Mouse (Mus musculus) hindbrain, embryonic 14.5 days (tissue): ENCODE data around the gene Fat3. TPM values are rescaled to one million over a fixed set of nuclear protein-coding genes. Genes with fewer than 3 reads are reported as not detected.

Source experiments
- ATAC-seq: fragments of 200-750 bp; cut with Nextera tagmentation; 2 replicates; pipeline ENCODE4 v1.8.0; 2017; ENCODE audit warnings: moderate number of reproducible peaks, mild to moderate bottlenecking, moderate TSS enrichment, moderate library complexity; ENCODE audit not compliant: low FRiP score
- DNase-seq: peaks from one replicate; pipeline ENCODE4 v3.0.0-alpha.2; 2015; ENCODE audit warnings: low spot score
- H3K27ac ChIP-seq: fragments of 300-500 bp; sonication (generic); 2 replicates; pipeline ENCODE4 v1.5.1; 2014; ENCODE audit warnings: mild to moderate bottlenecking, moderate library complexity
- H3K27me3 ChIP-seq: fragments of 300-500 bp; sonication (generic); 2 replicates; pipeline ENCODE4 v1.6.1; 2014; ENCODE audit warnings: mild to moderate bottlenecking, low read length, mixed read lengths; ENCODE audit not compliant: control insufficient read depth, insufficient read depth
- H3K36me3 ChIP-seq: fragments of 300-500 bp; sonication (generic); replicated peaks from 2 replicates; pipeline ENCODE4 v1.6.1; 2014; ENCODE audit not compliant: control insufficient read depth, insufficient read depth
- H3K4me1 ChIP-seq: fragments of 300-500 bp; sonication (generic); replicated peaks from 2 replicates; pipeline ENCODE4 v1.6.1; 2014; ENCODE audit warnings: antibody characterized with exemption, low read length, mixed read lengths; ENCODE audit not compliant: control insufficient read depth, insufficient read depth
- H3K4me2 ChIP-seq: fragments of 300-500 bp; sonication (generic); replicated peaks from 2 replicates; pipeline ENCODE4 v1.6.1; 2014; ENCODE audit warnings: mild to moderate bottlenecking, moderate library complexity
- H3K4me3 ChIP-seq: fragments of 300-500 bp; sonication (generic); replicated peaks from 2 replicates; pipeline ENCODE4 v1.5.1; 2014; ENCODE audit warnings: mild to moderate bottlenecking, low read length
- H3K9ac ChIP-seq: fragments of 300-500 bp; sonication (generic); 2 replicates; pipeline ENCODE4 v1.6.1; 2014
- H3K9me3 ChIP-seq: fragments of 300-500 bp; sonication (generic); 2 replicates; pipeline ENCODE4 v1.6.1; 2016; ENCODE audit warnings: low read length; ENCODE audit not compliant: control insufficient read depth
- WGBS: fragments of 180-500 bp; shearing (Covaris S2); extraction: QIAGEN DNeasy Blood & Tissue Kit; methylation state at CpG from one replicate; pipeline ENCODE4 v1.1.7; 2014; 5-methylcytosine and 5-hydroxymethylcytosine counted together
- polyA plus RNA-seq: library from polyadenylated mRNA; unstranded; fragments of >200 nt; fragmentation: Nextera tagmentation; extraction: Ambion mirVana; gene quantifications from 2 replicates; pipeline ENCODE4 v1.2.1, GENCODE M21; 2014

The Fat3 gene
- polyA plus RNA-seq, 1 experiment from 2014 or later: 18.7 TPM

DNA sequence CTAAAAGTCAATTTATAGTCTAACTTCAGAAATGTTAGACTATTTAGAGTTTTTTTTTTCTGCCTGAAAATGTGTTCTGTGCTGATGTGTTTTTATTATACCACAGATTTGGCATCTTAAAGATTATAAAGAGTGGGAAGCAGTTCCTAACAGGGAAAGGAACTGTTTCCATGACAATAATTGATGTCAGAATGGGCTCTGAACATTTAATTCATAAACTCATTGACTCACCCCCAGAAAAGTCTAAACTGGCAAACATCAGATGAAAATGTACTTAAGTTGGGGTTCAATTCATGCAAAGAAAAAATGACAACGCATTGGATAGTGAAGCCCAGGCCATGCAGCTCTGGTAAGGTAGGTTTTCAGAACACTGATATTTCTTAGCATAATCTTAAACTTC is 193.3 kb downstream of the Fat3 start:
- WGBS: 100% methylated on average over 1 of the region's 1 CpGs
- Histone ChIP-seq H3K4me2 (no peak overlapping the region), H3K27me3 (no peaks in the 10 kb centered on the region), H3K9ac (no peak overlapping the region), H3K27ac (no peak overlapping the region), H3K9me3 (no peaks in the 10 kb centered on the region), H3K4me3 (no peak overlapping the region), H3K36me3 (no peaks in the 10 kb centered on the region), H3K4me1 (peaks cover 35% of the 10 kb centered on the region)
- no peak for ATAC-seq
- no peak for DNase-seq

DNA sequence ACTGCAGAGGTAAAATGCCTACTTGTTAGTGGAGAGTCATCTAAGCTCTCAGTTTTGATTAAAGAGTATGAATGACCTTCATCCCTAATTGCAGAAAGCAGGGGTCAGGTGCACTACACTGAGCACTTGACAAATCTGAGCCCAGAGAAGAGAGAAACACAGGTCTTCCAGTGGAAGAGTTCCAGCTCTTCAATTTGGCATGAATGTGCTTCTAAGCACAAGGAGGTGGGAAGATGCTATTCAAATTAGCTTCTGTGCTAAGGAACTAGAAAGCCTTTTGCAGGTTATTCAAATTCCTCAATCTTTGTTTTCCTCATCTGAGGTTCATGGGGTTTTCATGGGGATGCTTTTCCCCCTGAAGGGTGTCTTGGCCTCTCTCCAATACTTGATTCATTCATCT is 194.9 kb downstream of the Fat3 start:
- Histone ChIP-seq H3K9me3 (no peaks in the 10 kb centered on the region), H3K9ac (no peak overlapping the region), H3K36me3 (no peaks in the 10 kb centered on the region), H3K27ac (no peak overlapping the region), H3K4me2 (no peak overlapping the region), H3K4me3 (no peak overlapping the region), H3K4me1 (peaks cover 30% of the 10 kb centered on the region), H3K27me3 (no peaks in the 10 kb centered on the region)
- DNase-seq (no peak), ATAC-seq (no peak)

DNA sequence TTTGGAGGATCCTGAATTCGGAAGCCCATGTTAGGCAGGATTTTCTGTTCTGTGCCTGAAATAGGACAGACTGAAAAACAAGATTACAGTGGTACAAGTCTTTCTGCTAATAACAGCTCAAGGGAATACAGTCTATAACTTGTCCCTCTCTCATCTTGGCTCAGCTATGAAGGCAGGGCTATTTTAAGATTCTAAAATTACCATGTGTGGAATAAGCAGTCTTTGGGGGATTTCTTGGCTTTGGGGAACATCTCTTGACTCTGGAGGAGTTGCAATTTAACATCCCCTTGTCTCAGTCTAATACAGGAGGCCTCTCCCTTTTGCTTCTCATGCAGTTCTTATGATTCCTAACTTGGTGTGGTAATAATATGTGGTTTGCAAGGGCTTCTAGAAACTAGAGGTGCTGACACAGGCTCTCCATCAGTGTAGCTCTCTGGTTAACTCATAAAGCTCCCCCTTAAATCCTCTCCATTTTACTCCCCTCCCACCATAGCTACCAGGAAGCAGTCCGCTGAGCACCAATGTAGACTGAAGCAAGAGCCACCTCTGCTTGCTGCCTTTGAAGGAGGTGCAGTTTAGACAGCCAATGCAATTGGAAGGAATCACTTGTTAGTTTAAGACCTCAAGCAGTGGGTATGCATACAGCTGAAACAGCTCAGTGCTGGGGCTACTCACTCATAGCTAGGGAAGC is 195.5 kb downstream of the Fat3 start:
- WGBS: 91% methylated on average over 2 of the region's 2 CpGs
- DNase-seq (no peak), ATAC-seq (no peak)
- Histone ChIP-seq H3K9ac (no peak overlapping the region), H3K36me3 (no peaks in the 10 kb centered on the region), H3K27me3 (no peaks in the 10 kb centered on the region), H3K4me3 (no peak overlapping the region), H3K9me3 (no peaks in the 10 kb centered on the region), H3K4me2 (no peak overlapping the region), H3K27ac (no peak overlapping the region), H3K4me1 (peaks cover 24% of the 10 kb centered on the region)

DNA sequence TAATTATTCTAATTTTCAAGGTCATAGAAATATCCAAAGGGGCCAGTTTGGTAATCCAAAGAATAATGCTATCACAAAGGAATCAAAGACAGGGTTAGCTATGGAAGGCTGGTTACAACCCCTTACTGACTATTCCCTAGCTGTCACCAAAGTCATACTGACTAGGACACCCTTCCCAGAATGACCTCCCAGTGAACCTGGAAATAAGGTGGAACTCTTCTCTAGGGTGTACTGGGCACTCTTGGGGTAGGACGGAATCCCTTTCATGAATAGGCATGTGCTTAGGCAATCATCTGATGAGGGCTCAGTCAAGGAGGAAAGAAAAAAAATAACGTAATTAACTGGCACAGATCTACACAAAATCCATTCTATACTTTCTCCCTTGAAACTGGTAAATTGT is 196.1 kb downstream of the Fat3 start:
- 52% methylated on average over 2 of the region's 2 CpGs for WGBS
- Histone ChIP-seq H3K36me3 (no peaks in the 10 kb centered on the region), H3K4me2 (no peak overlapping the region), H3K4me1 (peaks cover 20% of the 10 kb centered on the region), H3K4me3 (no peak overlapping the region), H3K27me3 (no peaks in the 10 kb centered on the region), H3K27ac (no peak overlapping the region), H3K9ac (no peak overlapping the region), H3K9me3 (no peaks in the 10 kb centered on the region)
- DNase-seq (no peak), ATAC-seq (no peak)

DNA sequence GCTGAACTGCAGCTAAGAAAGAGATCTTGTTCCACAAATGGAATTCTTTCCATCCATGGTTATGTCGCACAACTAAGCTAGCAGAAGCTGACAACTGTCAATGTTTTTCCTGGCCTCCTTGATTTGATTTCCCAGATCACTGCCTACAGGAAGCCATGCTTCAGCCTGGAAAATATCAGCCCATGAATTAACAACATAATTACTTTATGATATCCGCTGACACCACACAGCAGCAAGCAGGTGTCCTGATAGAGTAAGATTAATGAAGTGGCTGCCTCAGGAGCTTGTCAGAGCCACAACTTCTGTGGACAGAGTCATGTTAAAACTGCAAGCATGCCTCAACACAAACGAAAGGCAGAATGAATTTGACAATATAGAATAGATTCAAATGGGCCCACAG is 198.6 kb downstream of the Fat3 start:
- ATAC-seq (no peak), DNase-seq (no peak)
- whole genome bisulfite sequencing: 54% methylated on average over 3 of the region's 3 CpGs
- Histone ChIP-seq H3K4me3 (no peak overlapping the region), H3K27me3 (no peaks in the 10 kb centered on the region), H3K4me2 (no peak overlapping the region), H3K4me1 (peaks cover 20% of the 10 kb centered on the region), H3K9me3 (no peaks in the 10 kb centered on the region), H3K27ac (no peak overlapping the region), H3K9ac (no peak overlapping the region), H3K36me3 (no peaks in the 10 kb centered on the region)

DNA sequence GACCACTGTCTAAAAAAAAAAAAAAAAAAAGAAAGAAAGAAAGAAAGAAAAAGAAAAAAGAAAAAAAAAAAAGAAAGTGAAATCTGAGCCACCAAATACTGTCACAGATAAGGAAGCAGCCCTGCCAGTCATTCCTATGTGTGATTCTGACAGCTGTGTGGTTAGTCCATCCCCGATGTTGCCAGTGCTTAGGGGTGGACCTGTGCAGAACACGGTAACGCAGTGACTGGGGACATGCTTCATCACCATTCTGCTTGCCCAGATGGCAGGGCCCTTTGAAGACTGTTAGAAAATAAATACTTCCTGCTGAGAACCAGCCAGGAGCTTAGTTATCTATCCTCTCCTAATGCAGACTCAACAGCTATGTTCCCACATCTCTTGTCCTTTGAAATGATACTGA is 203.2 kb downstream of the Fat3 start:
- Histone ChIP-seq H3K4me1 (peaks cover 22% of the 10 kb centered on the region), H3K4me2 (no peak overlapping the region), H3K27me3 (no peaks in the 10 kb centered on the region), H3K9me3 (no peaks in the 10 kb centered on the region), H3K36me3 (no peaks in the 10 kb centered on the region), H3K9ac (no peak overlapping the region), H3K27ac (no peak overlapping the region), H3K4me3 (no peak overlapping the region)
- WGBS: 55% methylated on average over 3 of the region's 3 CpGs
- ATAC-seq (no peak), DNase-seq (no peak)

DNA sequence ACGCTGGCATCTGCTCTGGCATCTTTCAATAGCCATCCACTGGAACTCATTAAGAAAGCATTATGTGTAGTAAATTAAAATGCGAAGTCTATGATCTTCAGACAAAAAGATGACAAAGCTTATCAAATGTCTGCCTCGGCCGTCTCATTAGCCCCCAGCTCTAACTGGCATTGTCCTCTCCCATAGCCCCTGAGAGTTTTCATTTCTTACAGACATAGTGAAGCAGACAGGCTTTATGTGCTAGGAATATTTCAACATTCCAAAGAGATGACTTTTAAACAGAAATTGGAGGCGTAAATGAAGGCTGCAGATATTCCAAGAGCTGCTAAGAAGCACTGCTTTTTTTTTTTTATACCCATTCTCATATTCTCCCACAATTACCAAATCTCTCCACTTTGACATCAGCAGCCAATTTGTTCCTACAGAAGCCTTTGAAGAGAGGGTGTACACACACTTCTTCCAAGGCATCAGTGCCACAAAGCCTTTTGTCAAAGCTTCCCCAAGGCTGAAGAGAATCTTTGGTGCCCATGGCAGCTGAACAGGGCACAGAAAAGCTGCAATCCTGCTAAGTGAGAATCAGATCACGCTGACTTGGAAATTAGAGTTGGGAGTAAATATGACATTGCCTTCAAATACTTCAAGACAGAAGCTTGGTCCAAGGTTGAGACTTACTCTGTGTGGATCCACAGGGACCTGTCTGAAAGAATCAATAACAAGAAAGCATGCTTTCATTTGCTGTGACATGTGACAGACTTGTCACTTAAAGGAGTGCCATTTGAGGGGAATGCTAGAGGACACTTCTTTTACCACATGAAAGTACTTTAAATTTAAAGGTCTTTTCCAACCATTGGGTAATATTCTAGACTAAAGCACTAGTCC is 206.9 kb downstream of the Fat3 start:
- DNase-seq: no peak

DNA sequence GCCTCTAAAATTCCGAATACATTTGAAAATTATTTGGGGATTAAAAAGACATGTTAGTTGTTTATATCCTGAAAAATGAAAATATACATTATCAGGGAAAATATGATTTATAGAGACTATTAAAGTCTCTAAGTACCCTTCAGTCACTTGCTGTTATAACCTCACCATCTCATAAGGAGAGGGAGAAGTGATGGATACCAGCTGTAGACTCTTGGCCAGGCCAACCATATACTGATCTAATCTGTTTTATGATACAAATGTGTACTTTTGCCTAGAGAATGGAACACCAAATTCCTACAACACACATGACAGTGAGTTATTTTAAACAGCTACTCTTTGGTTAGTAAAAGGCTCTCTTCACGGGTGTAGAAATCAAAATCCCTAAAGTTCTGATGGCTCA is 208.6 kb downstream of the Fat3 start:
- ATAC-seq (no peak), DNase-seq (no peak)
- peaks cover 25% of the 10 kb centered on the region for H3K4me1 ChIP-seq
- H3K36me3 ChIP-seq: no peaks in the 10 kb centered on the region
- no peak overlapping the region for H3K9ac ChIP-seq
- 92% methylated on average over 2 of the region's 2 CpGs for WGBS
- no peak overlapping the region for H3K4me2 ChIP-seq
- no peaks in the 10 kb centered on the region for H3K27me3 ChIP-seq
- H3K4me3 ChIP-seq: no peak overlapping the region
- no peak overlapping the region for H3K27ac ChIP-seq
- H3K9me3 ChIP-seq: no peaks in the 10 kb centered on the region

More for the DNA sequence above, 206.9 kb downstream of the Fat3 start:
- H3K27me3 ChIP-seq: no peaks in the 10 kb centered on the region
- no peaks in the 10 kb centered on the region for H3K36me3 ChIP-seq
- peaks cover 25% of the 10 kb centered on the region for H3K4me1 ChIP-seq
- H3K9me3 ChIP-seq: no peaks in the 10 kb centered on the region
- 37% methylated on average over 6 of the region's 6 CpGs for WGBS
- no peak overlapping the region for H3K9ac ChIP-seq
- no peak overlapping the region for H3K4me3 ChIP-seq
- H3K4me2 ChIP-seq: 0 out of 2 replicates have a peak overlapping the region, but pooled peaks have one; percentile 8
- peak overlapping the region; percentile 64; the same call in 1 of the 2 replicates for H3K27ac ChIP-seq
- ATAC-seq: no peak

DNA sequence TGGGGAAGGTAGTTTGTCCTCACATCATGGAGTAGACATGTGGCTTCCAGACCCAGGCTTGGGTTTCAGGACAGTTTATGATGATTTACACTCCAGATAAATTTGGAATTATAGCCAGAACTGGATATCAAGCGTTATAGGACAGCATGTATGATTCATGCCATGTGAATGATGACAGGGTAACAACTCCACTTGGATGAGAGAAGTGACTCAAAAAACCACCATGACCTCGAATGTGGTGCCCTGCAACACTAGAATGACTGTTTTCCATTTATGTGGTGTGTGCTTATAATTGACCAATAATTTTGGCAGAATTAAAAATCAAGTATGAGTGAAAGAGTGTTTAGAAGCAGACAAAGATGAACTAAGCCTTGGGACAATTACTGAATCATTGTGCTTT is 210.2 kb downstream of the Fat3 start:
- 96% methylated on average over 2 of the region's 2 CpGs for WGBS
- peaks cover 25% of the 10 kb centered on the region for H3K4me1 ChIP-seq
- ATAC-seq: no peak
- no peak for DNase-seq
- H3K27me3 ChIP-seq: no peaks in the 10 kb centered on the region
- no peak overlapping the region for H3K4me3 ChIP-seq
- H3K4me2 ChIP-seq: no peak overlapping the region
- H3K9ac ChIP-seq: no peak overlapping the region
- no peaks in the 10 kb centered on the region for H3K36me3 ChIP-seq
- H3K9me3 ChIP-seq: no peaks in the 10 kb centered on the region
- no peak overlapping the region for H3K27ac ChIP-seq
